Mouse (Mus musculus) stomach, embryonic 15.5 days (tissue): ENCODE results near the gene Rtn4ip1. TPM values are rescaled to one million over a fixed set of nuclear protein-coding genes. Genes with fewer than 3 reads are reported as not detected.
"Not testable (repeated sequence)": the region's sequence is repeated elsewhere in the genome, so short reads cannot be mapped to it uniquely, and the experiment has no call there.

ENCODE experiments used
- ATAC-seq: fragments of 200-750 bp; cut with Nextera tagmentation; 2 replicates; pipeline ENCODE4 v1.8.0; 2017; ENCODE audit warnings: low read depth, moderate number of reproducible peaks, moderate TSS enrichment; ENCODE audit not compliant: insufficient read depth, low FRiP score
- H3K27ac ChIP-seq: fragments of 300-500 bp; sonication (generic); 2 replicates; pipeline ENCODE4 v1.5.1; 2015; ENCODE audit warnings: mild to moderate bottlenecking, inconsistent platforms
- H3K27me3 ChIP-seq: fragments of 300-500 bp; sonication (generic); replicated peaks from 2 replicates; pipeline ENCODE4 v1.6.1; 2015; ENCODE audit warnings: inconsistent platforms
- H3K36me3 ChIP-seq: fragments of 300-500 bp; sonication (generic); 2 replicates; pipeline ENCODE4 v1.6.1; 2015; ENCODE audit warnings: inconsistent platforms
- H3K4me1 ChIP-seq: fragments of 300-500 bp; sonication (generic); 2 replicates; pipeline ENCODE4 v1.6.1; 2015; ENCODE audit warnings: inconsistent platforms
- H3K4me2 ChIP-seq: fragments of 300-500 bp; sonication (generic); 2 replicates; pipeline ENCODE4 v1.6.1; 2015; ENCODE audit warnings: mild to moderate bottlenecking, inconsistent platforms
- H3K4me3 ChIP-seq: fragments of 300-500 bp; sonication (generic); replicated peaks from 2 replicates; pipeline ENCODE4 v1.5.1; 2015; ENCODE audit warnings: inconsistent platforms
- H3K9ac ChIP-seq: fragments of 300-500 bp; sonication (generic); 2 replicates; pipeline ENCODE4 v1.6.1; 2015; ENCODE audit warnings: inconsistent platforms
- H3K9me3 ChIP-seq: fragments of 300-500 bp; sonication (generic); 2 replicates; pipeline ENCODE4 v1.6.1; 2016; ENCODE audit warnings: inconsistent platforms
- WGBS: fragments of 180-500 bp; shearing (Covaris S2); methylation state at CpG from one replicate; pipeline ENCODE4 v1.1.7; 2015; 5-methylcytosine and 5-hydroxymethylcytosine counted together
- polyA plus RNA-seq: library from polyadenylated mRNA; unstranded; fragments of >200 nt; fragmentation: Nextera tagmentation; extraction: Ambion mirVana; gene quantifications from 2 replicates; pipeline ENCODE4 v1.2.1, GENCODE M21; 2015

The Rtn4ip1 gene
- polyA plus RNA-seq, 1 experiment from 2014 or later, result 11.8 TPM

- H3K27ac ChIP-seq, result no peak overlapping the region
- no peak overlapping the region for H3K4me2 ChIP-seq
- H3K4me3 ChIP-seq, result no peak overlapping the region
- no peak for ATAC-seq
- no peaks in the 10 kb centered on the region for H3K36me3 ChIP-seq
- no peaks in the 10 kb centered on the region for H3K4me1 ChIP-seq
- WGBS, result 54% methylated on average over 4 of the region's 4 CpGs
- no peak overlapping the region for H3K9ac ChIP-seq
- no peaks in the 10 kb centered on the region for H3K9me3 ChIP-seq
- no peaks in the 10 kb centered on the region for H3K27me3 ChIP-seq
Measured at GRCm38 (mm10) chr10:43943736-43944135, 42.1 kb downstream of the Rtn4ip1 start.

DNA sequence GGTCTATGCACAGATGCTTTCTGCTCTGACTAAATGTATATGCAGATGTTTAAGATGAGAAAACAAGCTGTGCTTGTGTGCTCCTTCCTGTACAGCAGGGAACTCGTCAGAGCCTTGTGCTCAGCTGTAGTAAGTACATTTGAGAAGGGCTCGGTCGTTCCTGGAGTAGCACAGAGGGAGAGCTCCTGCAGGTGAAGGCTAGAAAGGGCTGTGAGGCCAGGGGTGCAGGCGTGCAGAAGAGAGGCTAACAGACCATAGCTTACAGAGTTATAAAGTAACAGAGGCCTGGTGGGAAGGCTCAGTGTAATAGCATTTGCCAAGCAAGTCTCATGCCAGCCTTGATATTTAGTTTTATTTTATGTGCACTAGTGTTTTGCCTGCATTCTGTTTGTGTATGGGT, 43.8 kb downstream of the Rtn4ip1 start:
- WGBS, result 73% methylated on average over 4 of the region's 4 CpGs
- Histone ChIP-seq H3K9ac (no peak overlapping the region), H3K27me3 (no peaks in the 10 kb centered on the region), H3K9me3 (no peaks in the 10 kb centered on the region), H3K36me3 (no peaks in the 10 kb centered on the region), H3K4me2 (no peak overlapping the region), H3K27ac (no peak overlapping the region), H3K4me1 (no peaks in the 10 kb centered on the region), H3K4me3 (no peak overlapping the region)
- no peak for ATAC-seq

DNA sequence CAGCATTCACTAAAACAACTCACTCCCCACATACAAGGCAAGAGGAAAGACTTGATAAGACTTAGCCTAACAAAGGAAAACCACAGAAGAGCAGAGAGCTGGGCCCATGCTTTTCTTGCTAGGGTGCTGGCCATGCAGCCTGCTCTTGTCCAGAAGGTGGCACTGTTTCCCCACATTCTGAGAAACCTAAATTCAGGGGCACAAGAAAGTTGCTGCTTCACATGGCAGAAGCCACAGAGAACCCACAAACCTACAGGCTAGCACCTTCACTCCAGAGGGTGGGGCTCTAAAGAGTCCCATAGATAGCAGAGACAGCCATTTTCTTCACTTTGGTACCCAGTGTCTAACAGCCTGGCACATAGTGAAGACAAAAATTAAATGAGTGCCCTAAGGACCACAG, 52.3 kb downstream of the Rtn4ip1 start:
- no peaks in the 10 kb centered on the region for H3K9me3 ChIP-seq
- peak; percentile 18; the same call in 1 of the 2 replicates for ATAC-seq
- no peak overlapping the region for H3K27ac ChIP-seq
- H3K4me2 ChIP-seq, result no peak overlapping the region
- no peak overlapping the region for H3K9ac ChIP-seq
- H3K27me3 ChIP-seq, result no peaks in the 10 kb centered on the region
- no peaks in the 10 kb centered on the region for H3K4me1 ChIP-seq
- no peaks in the 10 kb centered on the region for H3K36me3 ChIP-seq
- no peak overlapping the region for H3K4me3 ChIP-seq

GRCm38 (mm10) chr10:43964943-43965342, 63.3 kb downstream of the Rtn4ip1 start:
- Histone ChIP-seq H3K4me1 (no peaks in the 10 kb centered on the region), H3K4me2 (no peak overlapping the region), H3K36me3 (no peaks in the 10 kb centered on the region), H3K27me3 (no peaks in the 10 kb centered on the region), H3K9me3 (no peaks in the 10 kb centered on the region), H3K27ac (no peak overlapping the region), H3K4me3 (no peak overlapping the region), H3K9ac (no peak overlapping the region)
- 60% methylated on average over 2 of the region's 2 CpGs for WGBS
- no peak for ATAC-seq

- WGBS, result 56% methylated on average over 2 of the region's 2 CpGs
- Histone ChIP-seq H3K4me2 (no peak overlapping the region), H3K9ac (no peak overlapping the region), H3K27ac (no peak overlapping the region), H3K4me3 (no peak overlapping the region), H3K36me3 (no peaks in the 10 kb centered on the region), H3K4me1 (no peaks in the 10 kb centered on the region), H3K9me3 (no peaks in the 10 kb centered on the region), H3K27me3 (no peaks in the 10 kb centered on the region)
- no peak for ATAC-seq
Measured at GRCm38 (mm10) chr10:43973244-43973643, 71.6 kb downstream of the Rtn4ip1 start.

DNA sequence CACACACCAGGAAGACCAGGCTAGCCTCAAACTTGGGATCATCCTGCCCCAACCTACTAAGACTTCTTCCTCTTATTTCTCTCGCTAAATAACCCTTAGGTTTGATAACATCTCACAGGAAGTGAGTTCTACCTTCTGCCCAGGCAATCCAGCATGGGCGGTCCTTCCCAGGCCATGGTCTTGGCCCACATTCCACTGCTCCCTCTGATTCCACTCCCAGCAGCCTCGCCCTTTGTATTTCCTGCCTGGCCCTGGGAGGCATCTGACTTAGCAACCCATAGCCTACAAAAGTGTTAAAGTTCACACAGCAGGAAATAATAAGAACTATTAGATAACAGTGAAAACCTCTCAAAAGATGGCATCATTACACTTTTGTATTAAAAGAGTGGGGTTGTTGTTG, 75.7 kb downstream of the Rtn4ip1 start:
- Histone ChIP-seq H3K36me3 (no peaks in the 10 kb centered on the region), H3K9ac (no peak overlapping the region), H3K9me3 (no peaks in the 10 kb centered on the region), H3K4me2 (no peak overlapping the region), H3K27me3 (no peaks in the 10 kb centered on the region), H3K4me3 (no peak overlapping the region), H3K4me1 (no peaks in the 10 kb centered on the region), H3K27ac (no peak overlapping the region)
- no peak for ATAC-seq
- 58% methylated on average over 3 of the region's 3 CpGs for WGBS

DNA sequence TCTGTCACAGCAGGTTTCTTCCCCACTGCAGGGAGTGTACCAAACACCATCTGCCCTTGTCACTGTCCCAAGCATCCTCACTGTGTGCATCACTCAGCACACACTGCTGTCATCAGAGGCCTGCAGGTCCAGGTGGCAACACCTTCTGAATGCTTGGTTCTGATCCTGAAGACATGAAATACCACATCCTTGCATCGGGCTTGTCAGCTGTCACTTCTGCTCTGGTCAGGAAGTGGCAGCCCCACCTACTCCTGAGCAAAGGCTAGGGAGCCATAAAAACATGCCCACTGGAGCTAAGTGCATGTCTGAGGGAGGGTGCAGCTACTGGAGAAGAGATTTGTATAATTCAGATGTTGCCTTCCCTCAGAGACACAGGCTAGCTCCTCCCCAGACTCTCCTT, 78.5 kb downstream of the Rtn4ip1 start:
- Histone ChIP-seq H3K9me3 (no peaks in the 10 kb centered on the region), H3K4me2 (no peak overlapping the region), H3K4me3 (no peak overlapping the region), H3K9ac (no peak overlapping the region), H3K36me3 (no peaks in the 10 kb centered on the region), H3K4me1 (no peaks in the 10 kb centered on the region), H3K27me3 (no peaks in the 10 kb centered on the region), H3K27ac (no peak overlapping the region)
- ATAC-seq, result no peak
- 65% methylated on average over 1 of the region's 1 CpGs for WGBS

DNA sequence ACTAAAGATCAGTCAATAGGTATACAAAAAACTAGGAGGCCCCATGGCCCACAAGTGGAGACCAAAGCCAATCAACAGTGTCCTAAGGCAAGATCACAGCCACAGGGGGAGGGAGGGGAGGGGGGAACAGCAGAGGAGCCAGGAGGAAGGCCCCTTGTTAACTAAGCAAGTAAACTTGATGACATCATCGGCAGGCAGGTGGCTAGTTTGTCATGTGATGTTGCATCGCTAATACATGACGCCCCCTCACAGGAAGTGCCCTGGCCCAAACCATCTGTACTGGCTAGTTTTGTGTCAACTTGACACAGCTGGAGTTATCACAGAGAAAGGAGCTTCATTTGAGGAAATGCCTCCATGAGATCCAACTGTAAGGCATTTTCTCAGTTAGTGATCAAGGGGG, 79.1 kb downstream of the Rtn4ip1 start:
- H3K9ac ChIP-seq, H3K27me3 ChIP-seq, H3K4me3 ChIP-seq, H3K36me3 ChIP-seq, H3K27ac ChIP-seq, H3K4me2 ChIP-seq, H3K4me1 ChIP-seq, H3K9me3 ChIP-seq, ATAC-seq: not testable (repeated sequence)
- WGBS, result 93% methylated on average over 3 of the region's 3 CpGs

- WGBS, result 83% methylated on average over 6 of the region's 6 CpGs
- Histone ChIP-seq H3K4me3 (no peak overlapping the region), H3K4me2 (no peak overlapping the region), H3K9me3 (no peaks in the 10 kb centered on the region), H3K36me3 (no peaks in the 10 kb centered on the region), H3K9ac (no peak overlapping the region), H3K4me1 (no peaks in the 10 kb centered on the region), H3K27me3 (no peaks in the 10 kb centered on the region), H3K27ac (no peak overlapping the region)
- no peak for ATAC-seq
Measured at GRCm38 (mm10) chr10:43982470-43982869, 80.9 kb downstream of the Rtn4ip1 start.

DNA sequence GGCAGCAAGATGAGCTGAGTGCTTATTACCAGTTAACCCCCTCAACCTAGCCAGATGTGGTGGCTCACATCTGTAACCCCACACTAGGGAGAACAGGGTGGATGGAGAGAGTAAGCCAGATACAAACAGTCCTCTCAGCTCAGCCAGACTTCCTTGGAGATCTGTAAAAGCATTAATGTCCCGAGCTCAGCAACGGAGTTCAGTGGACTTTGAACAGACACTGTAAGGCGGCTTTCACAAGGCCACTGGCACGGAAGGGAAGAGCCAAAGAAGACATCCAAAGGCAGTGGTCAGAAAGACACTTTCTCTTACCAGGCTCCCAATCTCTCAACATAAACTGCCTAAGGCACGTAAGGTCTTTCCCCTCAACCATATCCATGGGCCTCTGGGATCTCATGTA, 81.6 kb downstream of the Rtn4ip1 start:
- Histone ChIP-seq H3K36me3 (no peaks in the 10 kb centered on the region), H3K9me3 (no peaks in the 10 kb centered on the region), H3K4me1 (no peaks in the 10 kb centered on the region), H3K4me3 (no peak overlapping the region), H3K9ac (no peak overlapping the region), H3K27ac (no peak overlapping the region), H3K27me3 (no peaks in the 10 kb centered on the region), H3K4me2 (no peak overlapping the region)
- WGBS, result 67% methylated on average over 5 of the region's 5 CpGs
- no peak for ATAC-seq

DNA sequence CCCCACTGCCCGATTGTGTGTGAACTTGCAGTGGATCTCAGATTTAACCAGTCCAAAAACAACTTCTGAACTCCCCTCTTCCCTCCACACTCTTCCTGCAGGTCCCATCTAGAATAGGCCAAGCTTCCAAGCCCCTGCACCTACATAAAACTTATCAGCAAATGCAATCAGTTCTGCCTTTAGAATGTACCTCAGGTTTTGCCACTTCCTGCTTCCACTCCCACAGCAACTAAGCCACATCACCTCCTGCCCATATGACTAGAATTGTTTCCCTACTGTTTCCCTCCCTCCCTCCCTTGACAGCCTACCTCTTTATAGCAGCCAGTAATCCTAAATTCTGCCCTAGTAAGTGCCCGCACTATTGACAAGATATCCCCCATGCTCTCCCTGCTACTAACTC, 82.3 kb downstream of the Rtn4ip1 start:
- no peaks in the 10 kb centered on the region for H3K4me1 ChIP-seq
- no peak overlapping the region for H3K27ac ChIP-seq
- H3K27me3 ChIP-seq, result no peaks in the 10 kb centered on the region
- WGBS, result 88% methylated on average over 2 of the region's 2 CpGs
- no peak overlapping the region for H3K9ac ChIP-seq
- no peaks in the 10 kb centered on the region for H3K9me3 ChIP-seq
- H3K4me3 ChIP-seq, result no peak overlapping the region
- no peak overlapping the region for H3K4me2 ChIP-seq
- no peaks in the 10 kb centered on the region for H3K36me3 ChIP-seq
- no peak for ATAC-seq

GRCm38 (mm10) chr10:43991268-43991667, 89.7 kb downstream of the Rtn4ip1 start:
- H3K9ac ChIP-seq, result no peak overlapping the region
- no peak for ATAC-seq
- no peaks in the 10 kb centered on the region for H3K36me3 ChIP-seq
- no peaks in the 10 kb centered on the region for H3K27me3 ChIP-seq
- H3K4me2 ChIP-seq, result no peak overlapping the region
- H3K4me3 ChIP-seq, result no peak overlapping the region
- no peak overlapping the region for H3K27ac ChIP-seq
- 91% methylated on average over 5 of the region's 5 CpGs for WGBS
- no peaks in the 10 kb centered on the region for H3K4me1 ChIP-seq
- no peaks in the 10 kb centered on the region for H3K9me3 ChIP-seq

DNA sequence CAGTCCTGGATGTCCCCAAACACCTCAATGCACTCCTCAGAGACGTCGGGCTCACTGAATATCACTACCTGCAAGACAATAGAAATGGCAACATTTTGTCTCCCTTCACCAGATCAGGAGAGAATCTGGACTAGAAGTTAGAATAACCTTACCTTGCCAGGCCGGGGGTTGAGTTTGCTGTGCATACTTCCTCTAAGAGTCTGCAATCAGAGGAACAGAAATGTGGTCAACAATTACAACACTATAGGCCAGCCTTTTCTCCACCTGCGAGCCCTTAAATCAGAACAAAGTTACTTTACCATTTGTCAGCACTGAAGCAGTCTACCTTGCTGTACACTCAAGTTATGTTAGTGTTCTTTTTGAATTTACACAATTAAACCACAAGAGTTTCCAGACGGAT, 90.9 kb downstream of the Rtn4ip1 start:
- Histone ChIP-seq H3K27ac (no peak overlapping the region), H3K9me3 (no peaks in the 10 kb centered on the region), H3K4me3 (no peak overlapping the region), H3K9ac (no peak overlapping the region), H3K4me1 (no peaks in the 10 kb centered on the region), H3K4me2 (no peak overlapping the region), H3K36me3 (no peaks in the 10 kb centered on the region), H3K27me3 (no peaks in the 10 kb centered on the region)
- WGBS, result 75% methylated on average over 5 of the region's 5 CpGs
- ATAC-seq, result no peak
